Mouse (Mus musculus) left cerebral cortex, adult 18-20 months (tissue): ENCODE measurements at regions not wholly inside any gene's neighbourhood (a gene's known extent, or its start where the extent isn't known, plus 50 kb on each side); places are given as distances from the start of the nearest gene placed in this dataset.

ENCODE experiments used
- DNase-seq, 2 experiments: peaks; one replicate each; pipeline ENCODE4 v3.0.0; 2021 to 2022; ENCODE audit warnings: low spot score in 2 of 2, mixed read lengths in 1 of 2

- no peak for DNase-seq
Measured at GRCm38 (mm10) chr3:50886336-50886735, 337.9 kb upstream of the Noct start.

GRCm38 (mm10) chr3:50887002-50887401, 337.2 kb upstream of the Noct start:
- DNase-seq, result no peak

DNA sequence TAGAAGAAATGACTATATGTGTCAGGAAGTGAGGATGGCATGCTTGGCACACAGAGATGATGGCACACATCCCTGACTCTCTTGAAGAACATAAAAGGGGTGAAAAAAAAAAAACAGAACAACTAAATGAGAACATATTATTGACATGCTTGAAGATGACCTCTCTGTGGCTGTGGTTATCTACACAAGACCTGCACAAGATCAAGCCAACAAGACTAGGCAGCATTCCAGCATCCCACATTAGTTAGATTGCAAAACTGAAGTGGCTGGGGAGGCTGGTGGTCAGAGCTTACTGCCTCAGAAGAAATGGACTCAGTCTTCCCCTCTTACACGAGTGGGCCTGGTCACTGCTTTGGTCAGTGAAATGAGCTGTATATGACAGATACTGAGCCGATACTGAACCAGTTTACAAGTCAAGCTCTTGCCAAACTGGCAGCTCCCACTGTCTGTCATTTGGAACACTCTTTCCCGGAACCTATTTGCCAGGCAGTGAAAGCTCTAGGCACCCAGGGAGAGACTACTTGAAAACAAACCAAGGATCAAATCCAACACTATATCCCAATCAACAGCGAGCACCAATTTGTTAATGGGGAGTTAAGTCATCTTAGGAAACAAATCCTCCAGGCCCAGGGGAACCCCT, 335.6 kb upstream of the Noct start:
- no peak for DNase-seq

GRCm38 (mm10) chr3:50890537-50890936, 333.7 kb upstream of the Noct start:
- no peak for DNase-seq

DNA sequence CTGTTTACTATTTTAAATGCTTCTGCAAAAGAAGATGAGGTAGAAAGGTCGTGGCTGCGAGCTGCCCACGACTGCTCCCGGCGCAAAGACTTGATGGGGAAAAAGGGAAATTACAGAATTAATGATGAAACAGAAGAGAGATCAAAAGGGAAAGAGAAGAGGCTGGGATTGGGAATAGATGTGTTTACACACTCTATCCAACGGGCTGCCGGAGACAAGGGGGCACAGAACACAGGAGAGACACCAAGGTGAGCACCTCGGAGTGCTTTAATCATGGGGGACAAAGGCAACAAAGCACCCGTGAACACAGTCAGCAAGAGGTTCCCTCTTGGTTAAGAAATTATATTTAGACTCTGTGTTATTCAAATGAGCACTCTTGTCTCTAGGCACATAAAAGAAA, 326.1 kb upstream of the Noct start:
- no peak for DNase-seq

DNA sequence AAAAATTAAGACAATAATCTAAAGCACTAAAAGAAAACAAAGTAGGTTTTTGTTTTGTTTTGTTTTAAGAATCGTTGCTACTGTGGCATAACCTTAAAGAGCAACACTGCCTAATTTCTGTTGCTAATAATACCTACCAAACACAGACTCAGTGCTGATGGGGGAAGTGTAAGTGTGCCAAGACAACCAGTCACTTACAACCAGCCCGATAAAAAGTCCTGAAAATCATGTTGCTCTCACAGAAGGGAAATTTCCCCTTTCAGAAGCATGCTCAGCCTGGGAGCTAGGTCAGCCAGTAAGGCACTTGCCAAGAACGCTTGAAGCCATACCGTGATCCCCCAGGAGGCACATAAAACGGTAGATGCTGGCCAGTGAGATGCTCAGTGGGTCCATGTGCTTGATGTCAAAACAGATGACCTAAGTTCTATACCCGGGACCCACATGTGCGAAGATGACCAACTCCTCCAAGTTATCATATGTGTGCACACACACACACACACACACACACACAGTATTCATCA, 324.4 kb upstream of the Noct start:
- no peak for DNase-seq

DNA sequence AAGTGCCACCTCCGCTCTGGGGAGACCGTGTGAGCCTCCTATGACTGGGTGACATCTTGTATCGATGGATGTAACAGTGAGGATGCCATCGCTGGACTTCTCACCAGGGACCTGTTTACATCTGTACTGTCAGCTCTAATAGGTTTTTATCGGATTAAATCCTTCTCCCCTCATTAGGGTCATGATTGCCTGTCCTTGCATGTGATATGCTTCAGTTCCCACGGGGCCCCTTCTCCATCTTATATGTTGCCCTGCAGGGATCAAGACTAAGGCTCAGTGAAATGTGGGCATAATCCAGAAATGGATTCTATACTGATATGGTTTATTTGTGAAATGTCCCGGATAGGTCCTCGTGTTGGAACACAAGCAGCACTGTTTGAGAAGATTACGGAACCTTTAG, 323.7 kb upstream of the Noct start:
- no peak for DNase-seq

DNA sequence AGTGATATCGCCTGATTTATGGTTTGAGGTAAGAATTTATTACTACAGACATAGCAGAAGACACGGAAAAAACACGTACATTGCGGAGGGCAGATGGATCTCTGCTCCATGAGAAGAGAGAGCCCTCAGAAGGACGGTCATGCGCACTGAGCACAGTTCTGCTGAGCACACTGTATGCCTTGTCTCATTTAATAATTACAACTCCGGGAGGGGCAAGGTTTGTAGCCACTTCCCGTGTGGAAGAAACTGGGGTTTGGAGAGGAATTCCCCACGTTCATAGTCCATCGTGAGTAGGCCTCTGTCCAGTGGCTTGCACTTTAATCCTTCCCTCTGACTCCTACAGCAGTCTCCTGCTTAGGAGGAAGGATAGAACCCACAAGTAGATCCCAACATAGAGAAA, 322.9 kb upstream of the Noct start:
- no peak for DNase-seq

GRCm38 (mm10) chr3:50902933-50903332, 321.3 kb upstream of the Noct start:
- DNase-seq, result peak; percentile 56 to 71

- no peak for DNase-seq
Measured at GRCm38 (mm10) chr3:50904716-50905116, 319.5 kb upstream of the Noct start.

- no peak for DNase-seq
Measured at GRCm38 (mm10) chr3:50905274-50905992, 318.8 kb upstream of the Noct start.

GRCm38 (mm10) chr3:50905993-50906831, 318.0 kb upstream of the Noct start:
- DNase-seq, result peak; percentile 96 to 97

- DNase-seq, result no peak
Measured at GRCm38 (mm10) chr3:50912980-50913518, 311.2 kb upstream of the Noct start.

- DNase-seq, result no peak
Measured at GRCm38 (mm10) chr3:50914866-50915365, 309.3 kb upstream of the Noct start.

- no peak for DNase-seq
Measured at GRCm38 (mm10) chr3:50916305-50916854, 307.9 kb upstream of the Noct start.

DNA sequence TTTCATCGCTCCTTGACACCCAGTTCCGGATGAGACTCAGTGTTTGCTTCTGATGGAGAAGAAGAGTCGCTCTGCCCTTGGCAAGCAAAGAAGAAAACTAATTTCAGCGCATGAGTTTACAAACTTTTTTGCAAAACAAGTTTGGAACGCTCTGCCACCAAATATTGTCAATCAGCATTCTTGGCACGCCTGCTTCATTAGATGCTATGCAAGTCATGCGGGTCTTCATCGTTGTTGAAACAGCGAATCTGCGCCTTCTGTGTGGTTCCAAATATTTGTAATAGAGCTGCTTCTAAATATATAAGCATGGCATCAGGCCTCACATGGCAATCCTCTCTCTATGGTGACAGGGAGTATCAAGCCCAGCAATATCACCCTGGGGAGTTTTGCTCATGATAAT, 301.9 kb upstream of the Noct start:
- no peak for DNase-seq

- DNase-seq, result no peak
Measured at GRCm38 (mm10) chr3:50922832-50923231, 301.4 kb upstream of the Noct start.

DNA sequence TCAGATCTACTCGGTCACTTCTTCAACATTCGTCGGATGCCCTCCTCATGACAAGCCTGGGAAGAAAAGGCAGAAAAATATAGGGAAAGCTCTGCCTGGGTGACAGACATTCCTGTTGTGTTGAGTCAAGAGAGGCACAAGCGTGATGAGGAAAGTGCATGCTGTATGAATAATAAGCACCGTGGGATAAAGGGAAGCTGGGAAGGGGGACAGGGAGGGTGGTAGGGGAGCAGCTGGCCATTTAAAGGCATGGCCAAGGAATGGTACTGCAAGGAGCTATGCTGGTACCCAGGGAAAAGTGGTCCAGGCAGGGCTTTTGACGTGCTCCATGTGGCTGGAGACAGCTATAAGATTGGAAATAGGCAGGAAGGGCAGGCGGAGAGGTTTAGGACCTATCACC, 300.9 kb upstream of the Noct start:
- no peak for DNase-seq

GRCm38 (mm10) chr3:50927318-50927717, 296.9 kb upstream of the Noct start:
- no peak for DNase-seq

DNA sequence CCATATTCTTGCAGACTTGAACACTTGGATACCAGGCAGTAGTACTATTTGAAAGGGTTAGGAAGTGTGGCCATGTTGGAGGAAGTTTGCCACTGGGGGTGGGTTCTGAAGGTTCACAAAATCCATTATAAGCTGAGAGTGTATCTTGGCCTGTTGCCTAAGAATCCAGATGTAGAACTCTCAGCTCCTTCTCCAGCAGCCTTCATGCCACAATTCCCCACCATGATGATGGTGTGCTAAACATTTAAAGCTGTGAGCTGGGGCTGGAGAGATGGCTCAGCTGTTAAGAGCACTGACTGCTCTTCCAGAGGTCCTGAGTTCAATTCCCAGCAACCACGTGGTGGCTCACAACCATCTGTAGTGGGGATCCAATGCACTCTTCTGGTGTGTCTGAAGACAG, 295.2 kb upstream of the Noct start:
- DNase-seq, result no peak
